Mouse (Mus musculus): Measurements from ENCODE around the gene Rundc3a.

Rundc3a gene

GRCm38 (mm10) chr11:102432896-102433295 lies 39.7 kb downstream of the Rundc3a start:
- peak; percentile 68 to 78 for DNase-seq (ENCODE audit: low spot score in 2 of 2)

- DNase-seq (ENCODE audit: low spot score in 2 of 2), result no peak
Observed at GRCm38 (mm10) chr11:102433866-102434265, 40.7 kb downstream of the Rundc3a start.

DNA sequence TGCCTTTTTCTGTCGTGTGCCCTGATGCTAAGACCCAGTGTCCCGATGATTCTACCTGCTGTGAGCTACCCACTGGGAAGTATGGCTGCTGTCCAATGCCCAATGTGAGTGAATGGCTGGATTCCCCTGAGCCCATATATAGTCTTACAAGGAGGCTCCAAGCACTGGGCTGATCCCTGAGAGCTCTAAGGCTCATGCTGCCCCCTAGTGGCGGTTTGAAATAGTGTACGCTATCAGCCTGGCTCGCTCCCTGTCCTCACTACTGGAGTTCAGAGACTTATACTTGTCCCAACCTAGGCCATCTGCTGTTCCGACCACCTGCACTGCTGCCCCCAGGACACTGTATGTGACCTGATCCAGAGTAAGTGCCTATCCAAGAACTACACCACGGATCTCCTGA lies 41.2 kb downstream of the Rundc3a start:
- DNase-seq (ENCODE audit: low spot score in 2 of 2), result peak; percentile 91 to 93

- no peak for DNase-seq (ENCODE audit: low spot score in 2 of 2)
Observed at GRCm38 (mm10) chr11:102434816-102435705, 41.9 kb downstream of the Rundc3a start.

DNA sequence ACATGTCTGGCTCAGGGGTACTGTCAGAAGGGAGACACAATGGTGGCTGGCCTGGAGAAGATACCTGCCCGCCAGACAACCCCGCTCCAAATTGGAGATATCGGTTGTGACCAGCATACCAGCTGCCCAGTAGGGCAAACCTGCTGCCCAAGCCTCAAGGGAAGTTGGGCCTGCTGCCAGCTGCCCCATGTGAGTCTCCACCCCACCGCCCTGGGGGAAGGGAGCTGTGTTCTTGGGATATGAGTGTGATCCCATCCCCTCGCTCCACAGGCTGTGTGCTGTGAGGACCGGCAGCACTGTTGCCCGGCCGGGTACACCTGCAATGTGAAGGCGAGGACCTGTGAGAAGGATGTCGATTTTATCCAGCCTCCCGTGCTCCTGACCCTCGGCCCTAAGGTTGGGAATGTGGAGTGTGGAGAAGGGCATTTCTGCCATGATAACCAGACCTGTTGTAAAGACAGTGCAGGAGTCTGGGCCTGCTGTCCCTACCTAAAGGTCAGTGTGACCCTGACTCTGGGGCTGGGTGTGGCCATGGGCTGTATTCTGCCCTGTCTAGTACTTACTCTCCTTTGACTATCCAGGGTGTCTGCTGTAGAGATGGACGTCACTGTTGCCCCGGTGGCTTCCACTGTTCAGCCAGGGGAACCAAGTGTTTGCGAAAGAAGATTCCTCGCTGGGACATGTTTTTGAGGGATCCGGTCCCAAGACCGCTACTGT lies 42.7 kb downstream of the Rundc3a start:
- peak in 1 of 2 experiments; percentile 64 for DNase-seq (ENCODE audit: low spot score in 2 of 2)

- no peak for DNase-seq (ENCODE audit: low spot score in 2 of 2)
Observed at GRCm38 (mm10) chr11:102436471-102436790, 43.2 kb downstream of the Rundc3a start.

- DNase-seq (ENCODE audit: low spot score in 2 of 2), result peak; percentile 79 to 81
Observed at GRCm38 (mm10) chr11:102437120-102438061, 44.2 kb downstream of the Rundc3a start.

DNA sequence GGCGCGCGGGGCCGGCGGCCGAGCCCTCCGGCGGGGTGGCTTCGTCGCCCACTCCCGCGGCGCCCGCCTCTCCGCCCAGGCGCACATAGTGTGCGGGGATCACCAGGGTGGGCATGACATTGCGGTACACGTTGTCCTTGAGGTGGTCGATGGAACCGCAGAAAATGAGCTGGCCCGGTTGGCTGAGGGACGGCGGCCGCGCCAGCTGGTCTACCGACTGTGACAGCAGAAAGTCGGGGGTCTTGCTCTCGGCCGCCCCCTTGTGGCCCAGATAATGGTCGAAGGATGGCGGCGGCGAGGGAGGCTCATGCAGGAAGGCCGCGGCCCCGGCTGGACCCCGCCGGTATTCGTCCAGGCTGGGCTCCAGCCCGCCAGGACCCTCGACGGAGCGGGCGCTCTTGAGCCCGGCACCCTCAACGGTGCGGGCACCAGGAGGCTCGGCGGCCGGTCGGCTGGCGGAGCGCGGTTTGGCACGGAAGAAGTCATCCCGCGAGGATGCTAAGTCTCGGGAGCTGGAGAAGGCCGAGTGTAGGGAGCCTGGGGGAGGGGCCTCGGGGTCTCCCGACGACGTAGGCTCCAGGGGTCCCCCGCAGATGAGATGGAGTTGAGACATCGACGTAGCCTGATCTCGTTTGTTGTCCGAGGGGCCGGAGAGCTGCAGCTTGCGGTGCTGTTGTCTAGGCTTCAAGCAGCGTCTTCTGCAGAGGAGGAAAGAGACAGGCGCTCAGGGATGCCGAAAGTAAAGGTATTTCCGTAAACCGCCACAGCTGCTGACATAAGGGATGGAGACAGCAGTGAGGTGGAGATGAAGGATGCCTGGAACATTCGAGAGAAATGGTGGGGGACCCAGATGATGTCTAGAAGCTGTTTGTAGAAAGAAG lies 45.2 kb downstream of the Rundc3a start:
- peak; percentile 91 for DNase-seq (ENCODE audit: low spot score in 2 of 2)

GRCm38 (mm10) chr11:102439093-102440082 lies 46.2 kb downstream of the Rundc3a start:
- DNase-seq (ENCODE audit: low spot score in 2 of 2), result peak in 1 of 2 experiments; percentile 50

- no peak for DNase-seq (ENCODE audit: low spot score in 2 of 2)
Observed at GRCm38 (mm10) chr11:102440255-102440654, 47.1 kb downstream of the Rundc3a start.

- DNase-seq (ENCODE audit: low spot score in 2 of 2), result peak in 1 of 2 experiments; percentile 33
Observed at GRCm38 (mm10) chr11:102441434-102441833, 48.2 kb downstream of the Rundc3a start.

DNA sequence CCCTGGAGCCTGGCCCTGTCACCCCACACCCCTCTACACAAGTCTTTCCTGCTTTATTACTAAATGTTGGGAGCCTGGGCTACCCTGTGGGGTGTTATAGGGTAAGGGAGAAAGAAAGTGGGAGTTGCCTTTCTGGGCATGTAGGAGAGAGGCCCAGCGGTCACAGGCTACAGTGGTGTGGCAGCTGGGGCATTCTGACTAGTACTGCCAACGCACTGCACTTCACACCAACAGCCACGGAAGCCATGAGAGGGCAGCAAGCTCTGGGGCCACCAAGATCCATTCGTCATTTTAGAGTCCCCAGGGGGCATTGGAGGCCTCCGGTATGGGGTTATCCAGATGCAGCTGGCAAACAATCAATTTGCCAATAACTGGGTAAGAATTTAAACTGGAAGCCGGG lies 48.9 kb downstream of the Rundc3a start:
- peak in 1 of 2 experiments; percentile 29 for DNase-seq (ENCODE audit: low spot score in 2 of 2)

DNA sequence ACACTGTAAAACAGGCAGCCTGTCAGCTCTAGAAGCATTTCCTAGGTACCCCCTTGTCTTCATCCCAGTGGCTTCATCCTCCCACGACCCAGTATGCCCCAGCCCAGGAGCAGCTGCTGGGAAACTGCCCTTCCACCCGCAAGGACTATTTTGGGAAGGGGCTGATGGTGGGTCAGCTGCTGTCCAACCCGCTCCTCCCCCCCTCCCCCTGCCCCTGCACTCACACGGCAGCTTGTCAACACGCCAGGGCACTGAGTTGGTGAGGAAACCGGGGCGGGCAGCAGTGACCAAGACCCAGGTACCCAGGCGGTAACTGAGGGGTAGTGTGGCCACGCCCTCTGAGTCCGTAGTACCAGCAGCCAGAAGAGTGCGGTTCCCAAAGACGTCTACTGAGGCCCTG lies 50.5 kb downstream of the Rundc3a start:
- no peak for DNase-seq (ENCODE audit: low spot score in 2 of 2)

- no peak for DNase-seq (ENCODE audit: low spot score in 2 of 2)
Observed at GRCm38 (mm10) chr11:102444321-102444720, 51.1 kb downstream of the Rundc3a start.

- DNase-seq (ENCODE audit: low spot score in 2 of 2), result no peak
Observed at GRCm38 (mm10) chr11:102444781-102445180, 51.6 kb downstream of the Rundc3a start.

- DNase-seq (ENCODE audit: low spot score in 2 of 2), result peak; percentile 66 to 82
Observed at GRCm38 (mm10) chr11:102445264-102445890, 52.2 kb downstream of the Rundc3a start.

DNA sequence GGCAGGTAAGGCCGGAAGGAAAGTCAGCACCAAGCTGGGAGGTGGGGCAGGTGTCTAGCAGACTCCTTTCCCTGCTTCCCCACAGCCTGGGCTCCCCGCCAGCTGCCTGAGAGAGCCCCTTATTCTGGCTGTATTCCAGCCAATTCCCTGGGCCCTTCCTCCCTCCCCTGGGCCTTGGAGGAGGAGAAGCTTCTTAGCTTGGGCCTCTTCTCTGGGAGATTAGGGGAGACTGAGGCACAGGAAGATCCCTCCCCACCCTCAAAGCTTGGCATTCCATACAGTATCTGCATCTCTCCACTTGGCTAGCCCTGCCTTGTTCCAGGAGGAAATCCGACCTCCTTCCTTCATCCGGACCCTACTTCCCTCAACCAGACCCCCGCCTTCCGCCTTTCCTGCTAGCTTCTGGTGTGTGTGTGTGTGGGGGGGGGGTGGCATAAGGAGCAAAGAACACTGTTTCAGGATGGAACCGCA lies 52.7 kb downstream of the Rundc3a start:
- DNase-seq (ENCODE audit: low spot score in 2 of 2), result peak; percentile 79

GRCm38 (mm10) chr11:102446581-102447461 lies 53.6 kb downstream of the Rundc3a start:
- DNase-seq (ENCODE audit: low spot score in 2 of 2), result peak; percentile 65 to 70
